Mouse (Mus musculus) C2C12 (cell line): ENCODE measurements at regions not wholly inside any gene's neighbourhood (a gene's known extent, or its start where the extent isn't known, plus 50 kb on each side); places are given as distances from the start of the nearest gene placed in this dataset.

Source experiments
- H3K27me3 ChIP-seq: one replicate; pipeline ENCODE4 v1.6.1; 2011; ENCODE audit not compliant: control insufficient read depth, insufficient read depth, insufficient read length
- H3K36me3 ChIP-seq: one replicate; pipeline ENCODE4 v1.6.1; 2011; ENCODE audit not compliant: control insufficient read depth, insufficient read depth
- H3K4me3 ChIP-seq: one replicate; pipeline ENCODE4 v1.5.1; 2011; ENCODE audit warnings: mild to moderate bottlenecking, control low read depth; ENCODE audit not compliant: poor library complexity, insufficient read depth, severe bottlenecking
- H3K79me2 ChIP-seq: one replicate; pipeline ENCODE4 v1.6.1; 2011; ENCODE audit not compliant: control insufficient read depth, insufficient read depth
- H3K79me3 ChIP-seq: one replicate; pipeline ENCODE4 v1.6.1; 2011; ENCODE audit warnings: low read depth, control low read depth
- H3ac ChIP-seq: one replicate; pipeline ENCODE3; 2011; ENCODE audit warnings: low read depth; ENCODE audit not compliant: control insufficient read depth, insufficient read length
- CEBPB ChIP-seq: IDR thresholded peaks from one replicate; pipeline ENCODE4 v1.6.1; 2011; ENCODE audit warnings: low read depth, mild to moderate bottlenecking, control low read depth, moderate library complexity
- CTCF ChIP-seq: IDR thresholded peaks from one replicate; pipeline ENCODE4 v1.5.1; 2011; ENCODE audit not compliant: control insufficient read depth, insufficient read depth, insufficient read length
- FOSL1 ChIP-seq: IDR thresholded peaks from one replicate; pipeline ENCODE4 v1.8.0; 2011; ENCODE audit warnings: mild to moderate bottlenecking, low read length; ENCODE audit not compliant: poor library complexity, insufficient read depth, severe bottlenecking
- MAX ChIP-seq: IDR thresholded peaks from one replicate; pipeline ENCODE4 v1.6.1; 2011; ENCODE audit warnings: mild to moderate bottlenecking, control low read depth
- MYOD1 ChIP-seq: IDR thresholded peaks from one replicate; pipeline ENCODE4 v1.6.1; 2011; ENCODE audit warnings: low read depth; ENCODE audit not compliant: control insufficient read depth, insufficient read length
- MYOG ChIP-seq: IDR thresholded peaks from one replicate; pipeline ENCODE4 v1.6.1; 2011; ENCODE audit not compliant: control insufficient read depth, insufficient read length; ENCODE audit errors: extremely low read depth
- USF1 ChIP-seq: IDR thresholded peaks from one replicate; pipeline ENCODE4 v1.6.1; 2011; ENCODE audit warnings: low read depth, mild to moderate bottlenecking, control low read depth, moderate library complexity

DNA sequence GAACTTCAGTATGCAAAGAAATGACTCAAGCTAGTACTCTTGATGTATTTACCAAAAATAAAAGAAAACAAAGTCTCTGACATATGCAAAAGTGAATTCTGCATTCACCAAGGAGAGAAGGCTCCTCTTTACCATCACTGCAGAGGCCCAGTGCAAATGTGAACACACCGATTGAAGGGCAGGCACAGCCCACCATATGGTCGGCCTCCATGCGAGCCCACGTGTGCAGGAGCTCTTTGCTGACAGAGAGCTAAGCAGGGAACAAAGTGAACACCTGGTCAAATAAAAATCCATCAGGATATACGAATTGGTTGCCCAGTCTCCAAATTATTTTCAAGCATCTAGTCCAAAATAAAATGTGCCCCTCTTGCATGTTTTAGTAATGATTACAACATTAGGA is 56.9 kb upstream of the Ppargc1a start:
- H3K79me2 ChIP-seq, result no peaks in the 10 kb centered on the region
- H3K36me3 ChIP-seq, result no peaks in the 10 kb centered on the region
- H3ac ChIP-seq, result no peak overlapping the region
- H3K4me3 ChIP-seq, result no peak overlapping the region
- H3K79me3 ChIP-seq, result no peaks in the 10 kb centered on the region
- TF ChIP-seq FOSL1 (no peak), MAX (no peak), MYOD1 (no peak), MYOG (no peak), CEBPB (no peak), CTCF (no peak), USF1 (no peak)
- H3K27me3 ChIP-seq, result no peaks in the 10 kb centered on the region
